Mouse (Mus musculus) brain, embryonic 14.5 days (tissue): Measurements from ENCODE around the gene Slc4a10.

Experiments
- CTCF ChIP-seq: fragments of 200-500 bp; IDR thresholded peaks from 2 replicates; pipeline ENCODE4 v1.5.1; 2012; ENCODE audit warnings: inconsistent platforms, mild to moderate bottlenecking, moderate library complexity, borderline replicate concordance; ENCODE audit not compliant: insufficient read depth, insufficient read length; ENCODE audit errors: extremely low read depth
- POLR2A ChIP-seq: fragments of 200-500 bp; IDR thresholded peaks from 2 replicates; pipeline ENCODE4 v1.6.1; 2012; ENCODE audit warnings: mild to moderate bottlenecking, inconsistent platforms, borderline replicate concordance; ENCODE audit not compliant: poor library complexity, insufficient read depth, insufficient read length, severe bottlenecking; ENCODE audit errors: extremely low read depth

- TF ChIP-seq CTCF (no peak), POLR2A (no peak)
These were observed 222.2 kb downstream of the Slc4a10 start for GRCm38 (mm10) chr2:62268467-62268866.
